Mouse (Mus musculus): ENCODE data around the gene Jaml.

Gene Jaml

GRCm38 (mm10) chr9:45121769-45122168 lies 42.8 kb downstream of the Jaml start:
- DNase-seq (ENCODE audit: low spot score in 2 of 2) = peak; percentile 59 to 67

GRCm38 (mm10) chr9:45122209-45122761 lies 43.3 kb downstream of the Jaml start:
- peak in 1 of 2 experiments; percentile 35 for DNase-seq (ENCODE audit: low spot score in 2 of 2)

- DNase-seq (ENCODE audit: low spot score in 2 of 2) = no peak
These were observed 46.2 kb downstream of the Jaml start for GRCm38 (mm10) chr9:45125211-45125610.

DNA sequence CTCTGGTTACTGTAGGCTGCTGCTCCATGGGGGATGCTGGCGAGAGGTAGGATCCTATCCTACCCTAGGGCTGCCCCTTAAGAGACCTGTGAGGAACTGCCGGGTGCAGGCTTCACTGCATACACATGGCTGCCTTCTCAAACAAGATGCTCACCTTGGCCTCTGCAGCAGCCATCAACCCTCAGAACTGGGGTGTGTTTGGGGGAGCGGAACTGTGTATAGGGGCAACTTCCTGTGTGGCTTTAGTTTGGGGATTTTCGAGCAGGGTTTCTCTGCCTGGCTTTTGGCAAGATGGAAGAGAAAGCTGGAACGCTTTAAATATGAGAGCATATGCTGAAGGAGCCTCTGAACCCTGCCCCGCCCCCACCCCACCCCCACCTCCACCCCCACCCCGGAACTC lies 48.0 kb downstream of the Jaml start:
- DNase-seq (ENCODE audit: low spot score in 2 of 2) = no peak

GRCm38 (mm10) chr9:45130119-45130518 lies 51.1 kb downstream of the Jaml start:
- DNase-seq (ENCODE audit: low spot score in 2 of 2) = no peak

DNA sequence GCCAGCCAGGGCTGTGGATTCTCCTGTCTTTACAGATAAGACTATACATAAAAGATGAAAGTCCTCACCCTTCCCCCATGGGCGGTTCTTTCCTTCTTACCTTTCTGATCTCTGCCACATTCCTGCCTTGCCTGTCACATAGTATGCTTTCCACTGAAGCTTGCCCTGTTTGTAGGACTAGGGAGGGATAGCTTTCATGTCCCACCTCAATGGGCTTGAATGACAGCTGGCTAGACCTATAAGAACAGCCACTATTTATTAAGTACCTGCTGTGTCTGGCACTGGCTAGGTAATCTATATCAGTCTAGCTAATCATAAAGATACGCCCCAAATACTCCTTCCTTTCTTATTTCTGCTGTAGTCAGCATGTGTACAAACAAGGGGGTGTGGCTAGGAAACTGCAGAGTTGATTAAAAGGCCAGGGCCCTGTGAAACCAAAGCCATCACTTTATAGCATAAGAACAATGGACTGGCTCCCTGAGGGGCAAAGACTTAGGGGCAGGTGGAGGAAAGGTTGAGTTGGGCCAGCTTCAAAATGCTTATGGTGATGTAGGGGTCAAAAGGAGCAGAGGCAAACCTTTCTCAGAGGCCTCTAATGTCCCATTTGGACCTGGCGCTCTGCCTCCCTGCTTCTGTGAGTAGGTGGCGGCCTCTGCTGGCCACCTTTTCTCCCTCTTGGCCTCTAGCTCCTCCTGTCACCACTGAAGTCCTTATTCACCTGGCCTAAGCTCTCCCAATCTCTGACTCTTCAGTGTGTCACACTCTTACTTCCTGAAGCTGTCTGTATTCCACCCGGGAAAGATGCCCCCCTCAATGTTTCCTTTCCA lies 54.7 kb downstream of the Jaml start:
- DNase-seq (ENCODE audit: low spot score in 2 of 2) = peak in 1 of 2 experiments; percentile 38

DNA sequence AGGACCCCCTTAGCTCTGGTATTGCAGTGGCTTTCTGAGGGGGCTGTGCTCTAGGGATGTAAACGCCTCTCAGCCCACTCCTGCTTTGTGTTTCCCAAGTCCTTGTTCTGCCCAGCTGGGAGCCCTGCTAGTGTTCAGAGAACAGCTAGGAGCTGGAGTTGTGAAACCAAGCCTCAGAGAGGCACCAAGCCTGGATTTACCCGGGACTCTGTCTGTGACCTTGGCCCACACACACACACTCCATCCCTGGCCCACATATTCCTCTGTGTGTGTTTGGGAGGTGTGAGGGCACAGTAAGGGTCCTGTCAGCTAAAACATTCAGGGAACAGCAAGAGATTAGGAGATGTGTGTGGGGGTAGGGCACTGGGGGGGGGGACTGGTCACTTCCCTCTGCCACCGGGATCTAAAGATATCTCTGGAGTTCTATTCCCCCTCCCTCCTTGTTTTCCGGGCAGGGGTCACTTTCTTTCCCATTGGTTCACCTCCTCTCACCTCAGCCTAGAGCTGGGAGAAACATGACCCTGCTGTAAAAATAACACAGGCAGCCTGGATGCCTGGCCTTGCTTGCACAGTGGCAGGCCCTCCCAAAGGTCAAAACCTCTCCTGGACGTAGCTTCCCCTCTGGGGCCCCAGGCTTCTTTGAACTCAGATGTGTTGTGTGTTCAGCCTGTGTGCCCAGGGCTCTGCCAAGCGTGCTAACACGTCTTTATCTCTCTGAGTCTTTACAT lies 57.6 kb downstream of the Jaml start:
- no peak for DNase-seq (ENCODE audit: low spot score in 2 of 2)

DNA sequence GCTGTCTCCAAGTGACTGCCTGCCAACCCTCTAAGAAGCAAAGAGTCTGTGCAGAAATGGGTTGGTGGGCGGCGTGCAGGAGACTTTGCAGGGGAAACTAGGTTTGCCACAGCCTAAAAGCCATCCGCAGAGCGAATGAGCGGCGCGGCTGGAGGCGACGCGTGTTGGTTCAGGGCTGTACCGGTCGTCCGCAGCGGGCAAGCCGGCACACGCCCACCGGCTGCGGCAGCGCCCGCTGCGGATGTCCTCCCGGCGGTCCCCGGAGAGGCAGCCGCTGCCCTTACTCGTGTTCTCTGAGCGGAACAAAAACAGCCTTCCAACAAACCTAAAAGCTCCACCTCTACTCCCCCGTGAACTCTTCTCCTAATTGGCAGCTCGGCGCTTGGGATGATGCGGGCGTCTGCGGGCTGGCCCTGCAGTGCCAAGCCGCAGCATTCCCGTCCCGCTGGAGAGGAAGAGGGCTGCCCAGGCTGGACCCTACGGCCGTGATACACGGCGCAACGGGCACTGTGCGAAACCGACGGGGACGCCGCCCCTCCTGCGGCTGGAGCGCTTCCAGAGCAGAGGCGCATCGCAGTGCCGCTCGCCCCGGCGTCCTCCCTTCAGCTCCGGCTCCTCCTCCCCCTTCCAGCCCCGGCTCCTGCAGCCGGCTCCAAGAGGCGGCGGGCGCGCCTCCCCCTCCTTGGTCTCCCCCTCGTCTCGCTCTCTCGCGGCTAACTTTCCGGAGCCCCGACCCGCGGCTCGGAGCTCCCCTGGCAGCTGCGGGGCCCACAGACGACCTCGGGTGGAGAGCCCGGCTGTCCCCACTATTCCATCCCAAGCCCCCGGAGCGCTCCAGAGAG lies 59.4 kb downstream of the Jaml start, which contains the start of gene Scn4b:
Gene Scn4b, plus strand, starts transcription at position 205 of the 842 bp plus-strand sequence.
- no peak for DNase-seq (ENCODE audit: low spot score in 2 of 2)

GRCm38 (mm10) chr9:45139082-45139481 lies 60.1 kb downstream of the Jaml start:
- DNase-seq (ENCODE audit: low spot score in 2 of 2) = no peak

DNA sequence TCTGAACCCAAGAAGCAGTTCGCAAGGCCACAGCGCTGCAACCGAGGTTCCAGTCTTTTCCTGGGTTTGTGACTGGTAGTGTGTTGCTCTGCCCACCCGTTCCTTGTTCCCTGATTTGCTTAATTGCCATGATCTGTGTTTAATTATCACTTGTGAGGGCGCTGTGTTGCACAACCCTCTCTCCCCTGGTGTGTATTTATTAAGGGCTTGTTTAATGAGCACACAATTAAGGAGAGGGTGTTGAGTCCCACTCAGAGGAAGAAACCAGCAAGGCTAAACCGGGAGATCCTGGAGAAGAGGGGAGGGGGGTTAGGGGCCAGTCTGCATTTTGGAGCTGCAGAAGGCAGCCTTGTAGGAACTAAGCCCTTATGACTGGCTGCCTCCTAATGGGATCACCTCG lies 62.0 kb downstream of the Jaml start:
- no peak for DNase-seq (ENCODE audit: low spot score in 2 of 2)

DNA sequence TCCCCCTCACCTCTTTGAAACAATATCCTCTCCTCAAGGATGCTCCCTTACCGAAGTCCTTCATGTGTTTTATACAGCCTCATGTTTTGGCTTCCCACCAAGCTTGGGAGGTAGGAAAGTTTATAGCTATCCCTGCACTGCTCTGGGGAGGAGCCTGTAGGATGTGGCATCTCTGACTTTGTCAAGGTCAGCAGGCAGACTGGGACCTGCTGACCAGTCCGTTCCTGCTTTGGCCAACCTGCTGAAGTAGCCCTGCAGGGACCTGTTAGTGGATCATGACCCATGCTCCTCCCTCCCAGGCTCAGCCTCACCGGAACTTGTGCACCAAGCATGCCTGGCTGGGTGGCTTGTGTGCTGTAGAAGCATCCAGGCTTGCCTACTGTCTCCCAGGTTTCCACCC lies 63.7 kb downstream of the Jaml start:
- no peak for DNase-seq (ENCODE audit: low spot score in 2 of 2)

GRCm38 (mm10) chr9:45145533-45146266 lies 66.7 kb downstream of the Jaml start:
- DNase-seq (ENCODE audit: low spot score in 2 of 2) = no peak

GRCm38 (mm10) chr9:45146267-45146597 lies 67.2 kb downstream of the Jaml start:
- DNase-seq (ENCODE audit: low spot score in 2 of 2) = peak; percentile 32 to 78

DNA sequence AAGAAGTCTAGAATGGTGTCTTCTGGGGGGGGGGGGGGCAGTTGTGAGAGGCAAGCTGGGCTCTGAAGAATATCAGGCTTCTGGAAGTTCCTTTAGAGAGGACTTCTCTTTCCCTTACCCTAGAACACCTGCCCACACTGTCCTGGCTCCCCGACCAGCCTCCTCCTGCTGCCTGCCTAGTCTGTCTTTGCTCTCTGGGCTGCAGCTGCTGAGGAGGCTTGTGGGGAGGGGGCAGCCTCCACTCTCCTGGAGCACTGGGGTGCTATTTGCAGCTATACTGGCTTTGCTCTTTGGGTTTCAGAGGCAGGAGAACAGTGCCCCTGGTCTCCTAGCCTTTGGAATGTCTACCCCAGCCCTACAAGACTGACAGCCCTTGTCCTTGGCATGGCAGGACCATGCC lies 72.0 kb downstream of the Jaml start:
- DNase-seq (ENCODE audit: low spot score in 2 of 2) = no peak

GRCm38 (mm10) chr9:45153361-45153760 lies 74.4 kb downstream of the Jaml start:
- DNase-seq (ENCODE audit: low spot score in 2 of 2) = no peak

Data from urinary bladder, postnatal 4 days (tissue).